In the genomic region with DNA sequence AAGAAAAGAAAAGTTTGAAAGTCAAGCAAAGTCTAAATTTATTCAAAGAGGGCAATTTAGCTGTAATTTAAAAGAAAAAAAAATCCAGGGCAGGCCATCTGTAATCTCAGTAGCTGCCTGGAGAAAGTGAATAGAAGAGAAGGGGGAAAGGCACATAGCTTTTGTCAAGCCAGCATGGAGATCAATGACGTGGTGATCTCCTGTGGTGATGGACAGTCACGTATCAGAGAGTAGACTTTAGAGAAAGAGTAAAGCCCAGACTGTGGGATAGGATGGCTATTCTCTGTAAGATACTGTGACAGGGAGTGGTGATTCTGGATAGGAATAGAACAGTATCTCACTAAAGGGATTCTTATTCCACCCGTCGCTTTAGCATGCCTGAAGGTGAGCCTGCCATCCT, we compare ENCODE assay signal across 24 mouse cellular contexts.
DNase-seq lines count a peak whose midpoint lies in the region; ATAC-seq lines count a peak whose summit lies in the region.
"Had no signal": no experiment of that assay in that cellular context is flagged by ENCODE, and none has a peak within 500 bp of the region (broad histone marks: within the 10 kb centered on the region; RNA-seq: fewer than 3 reads in every experiment).

No protein-coding gene starts in this region.

- no peaks in the 10 kb centered on the region for H3K36me3 ChIP-seq in heart, embryonic 10.5 days
- no peaks in the 10 kb centered on the region for H3K36me3 ChIP-seq in limb, embryonic 10.5 days
- no peaks in the 10 kb centered on the region for H3K36me3 ChIP-seq in midbrain, embryonic 15.5 days (replicated peaks)
- H3K36me3 ChIP-seq: embryonic facial prominence, embryonic 13.5 days; embryonic facial prominence, embryonic 15.5 days; G1E had no signal

- H3K9me3 ChIP-seq in heart, embryonic 10.5 days: no peaks in the 10 kb centered on the region
- no peaks in the 10 kb centered on the region for H3K9me3 ChIP-seq in limb, embryonic 10.5 days (replicated peaks)
- H3K9me3 ChIP-seq in midbrain, embryonic 15.5 days: no peaks in the 10 kb centered on the region
- H3K9me3 ChIP-seq: embryonic facial prominence, embryonic 13.5 days; embryonic facial prominence, embryonic 15.5 days had no signal

- DNase-seq in heart, embryonic 10.5 days (ENCODE audit: low spot score): peak; percentile 47
- no peak for DNase-seq in heart, postnatal 14 days
- DNase-seq in ES-CJ7 (ENCODE audit: low read depth, low spot score): peak; percentile 35
- DNase-seq in R1 (ENCODE audit: low read depth, low spot score): peak; percentile 55
- no peak for DNase-seq in limb, embryonic 10.5 days (ENCODE audit: low spot score)
- DNase-seq in cerebellum, adult 9-11 months: no peak
- DNase-seq: adrenal gland, adult 8-10 months; adrenal gland, postnatal 14 days; adrenal gland, postnatal 36 days; cerebellum, adult 11-12 months; cerebellum, adult 2 months; cerebellum, adult 9-10 months; cerebellum, postnatal 14 days; cerebellum, postnatal 36 days; embryo, embryonic 11 days had no signal

- H3K4me3 ChIP-seq in heart, embryonic 10.5 days: no peak overlapping the region
- H3K4me3 ChIP-seq in limb, embryonic 10.5 days: no peak overlapping the region
- no peak overlapping the region for H3K4me3 ChIP-seq in midbrain, embryonic 15.5 days
- H3K4me3 ChIP-seq: embryonic facial prominence, embryonic 13.5 days; embryonic facial prominence, embryonic 15.5 days; erythroblast, embryonic 14.5 days had no signal

- H3K27ac ChIP-seq in heart, embryonic 10.5 days: no peak overlapping the region
- peak overlapping the region; percentile 80 for H3K27ac ChIP-seq in limb, embryonic 10.5 days
- no peak overlapping the region for H3K27ac ChIP-seq in midbrain, embryonic 15.5 days
- H3K27ac ChIP-seq: embryonic facial prominence, embryonic 13.5 days; embryonic facial prominence, embryonic 15.5 days had no signal

- H3K27me3 ChIP-seq in heart, embryonic 10.5 days (ENCODE audit: insufficient read depth, poor library complexity, severe bottlenecking): no peaks in the 10 kb centered on the region
- no peaks in the 10 kb centered on the region for H3K27me3 ChIP-seq in limb, embryonic 10.5 days (ENCODE audit: low read depth, poor library complexity, severe bottlenecking)
- H3K27me3 ChIP-seq in midbrain, embryonic 15.5 days (replicated peaks): no peaks in the 10 kb centered on the region
- H3K27me3 ChIP-seq: embryonic facial prominence, embryonic 13.5 days; embryonic facial prominence, embryonic 15.5 days; Patski had no signal

- peaks cover 8% of the 10 kb centered on the region for H3K4me1 ChIP-seq in heart, embryonic 10.5 days
- peaks cover 39% of the 10 kb centered on the region for H3K4me1 ChIP-seq in limb, embryonic 10.5 days
- no peaks in the 10 kb centered on the region for H3K4me1 ChIP-seq in midbrain, embryonic 15.5 days
- H3K4me1 ChIP-seq: embryonic facial prominence, embryonic 15.5 days had no signal

- 66% methylated on average over 4 of the region's 4 CpGs for WGBS in heart, embryonic 10.5 days
- whole genome bisulfite sequencing in limb, embryonic 10.5 days: 88% methylated on average over 4 of the region's 4 CpGs
- 65% methylated on average over 4 of the region's 4 CpGs for WGBS in midbrain, embryonic 15.5 days

- no peak for ATAC-seq in midbrain, embryonic 15.5 days (replicated peaks)
- ATAC-seq: activated CD4-positive, CD25-positive, alpha-beta regulatory T cell, adult 4 months; forebrain, embryonic 14.5 days; forebrain, embryonic 16.5 days; Patski had no signal

- H3K9ac ChIP-seq in midbrain, embryonic 15.5 days: no peak overlapping the region
- H3K9ac ChIP-seq: embryonic facial prominence, embryonic 13.5 days; embryonic facial prominence, embryonic 15.5 days had no signal

- H3K4me2 ChIP-seq in midbrain, embryonic 15.5 days: no peak overlapping the region
- H3K4me2 ChIP-seq: embryonic facial prominence, embryonic 13.5 days; embryonic facial prominence, embryonic 15.5 days had no signal

- intact Hi-C loops in heart, postnatal 14 days (cut with DNase I): no loop called here

Comparison
In these comparisons a context has a peak if more than half of its experiments do, and no peak if none do; other contexts are left out.
1. DNase-seq: peak in heart, embryonic 10.5 days (single experiment), ES-CJ7 (single experiment) and R1 (single experiment); none in heart, postnatal 14 days (0 of 2), limb, embryonic 10.5 days (single experiment) and cerebellum, adult 9-11 months (single experiment).